Mouse (Mus musculus): Measurements from ENCODE around the gene Etnppl. TPM values are rescaled to one million over a fixed set of nuclear protein-coding genes. Genes with fewer than 3 reads are reported as not detected.

Etnppl gene
- total and polyA plus RNA-seq, 3 experiments = not detected

DNA sequence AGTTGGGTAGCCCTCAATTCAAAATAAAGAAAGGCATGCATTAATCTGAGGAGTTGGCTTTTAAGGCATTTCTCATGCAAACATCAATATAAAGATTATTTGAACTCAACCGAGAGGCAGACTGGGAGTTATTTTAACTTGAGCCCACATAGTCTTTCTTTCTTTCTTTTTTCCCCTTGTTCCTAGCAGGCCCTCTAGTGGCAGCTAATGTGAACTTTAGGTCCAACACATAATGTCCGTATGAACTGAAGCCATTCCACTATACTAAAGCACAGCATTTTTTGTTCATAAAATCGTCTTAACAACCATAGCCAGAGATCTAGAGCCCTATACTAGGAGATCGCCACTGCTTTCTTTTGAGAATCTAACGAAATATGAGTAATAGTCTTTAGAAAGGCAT lies 42.6 kb upstream of the Etnppl start:
- peak; percentile 34 for DNase-seq (ENCODE audit: low read depth, low spot score)
- no peak overlapping the region for H3K4me3 ChIP-seq (ENCODE audit: control insufficient read depth in 1 of 2, insufficient read depth in 1 of 2, low read depth in 2 of 2, low read length in 2 of 2)
- H3K27me3 ChIP-seq (ENCODE audit: control insufficient read depth in 1 of 2, insufficient read depth in 2 of 2, low read length in 2 of 2) = no peaks in the 10 kb centered on the region
- no peaks in the 10 kb centered on the region for H3K4me1 ChIP-seq (ENCODE audit: control insufficient read depth in 1 of 2, insufficient read depth in 2 of 2, low read length in 2 of 2)
- H3K9ac ChIP-seq (ENCODE audit: control insufficient read depth, low read depth, low read length, poor library complexity, severe bottlenecking) = no peak overlapping the region
- no peaks in the 10 kb centered on the region for H3K9me3 ChIP-seq (replicated peaks; ENCODE audit: insufficient read depth, low read length)
- no peak for TF ChIP-seq E2F4 (IDR thresholded peaks at IDR 0.05; ENCODE audit: borderline replicate concordance, low read depth, low read length)
- no peak for TF ChIP-seq MAX (IDR thresholded peaks at IDR 0.05; ENCODE audit: low read length)
- peak in 2 of 3 experiments; percentile 38 to 56; a peak in 4 of 6 replicates for TF ChIP-seq CTCF (IDR thresholded peaks at IDR 0.05 in 2 of 3, conservative IDR thresholded peaks at IDR 0.05 in 1 of 3; ENCODE audit: control insufficient read depth in 1 of 3, insufficient read depth in 1 of 3, low read depth in 2 of 3, low read length in 3 of 3, poor library complexity in 1 of 3, severe bottlenecking in 1 of 3)
- no peak for TF ChIP-seq MAZ (IDR thresholded peaks at IDR 0.05; ENCODE audit: low read depth, low read length)
- TF ChIP-seq SMC3 (IDR thresholded peaks at IDR 0.05; ENCODE audit: low read depth, low read length) = peak; percentile 49
- TF ChIP-seq POLR2A (IDR thresholded peaks at IDR 0.05; ENCODE audit: control insufficient read depth in 1 of 2, insufficient read depth in 1 of 2, low read depth in 1 of 2, low read length in 2 of 2, poor library complexity in 1 of 2) = no peak
- TF ChIP-seq SIN3A (IDR thresholded peaks at IDR 0.05; ENCODE audit: low read length) = no peak
- no peak for TF ChIP-seq ETS1 (IDR thresholded peaks at IDR 0.05; ENCODE audit: low read depth, low read length)
- peak; percentile 42 for TF ChIP-seq RAD21 (IDR thresholded peaks at IDR 0.05; ENCODE audit: low read depth, low read length)
- no peak for TF ChIP-seq USF1 (IDR thresholded peaks at IDR 0.05; ENCODE audit: low read depth, low read length)
- H3K79me2 ChIP-seq (ENCODE audit: control insufficient read depth, insufficient read depth, low read length, poor library complexity) = no peaks in the 10 kb centered on the region
- H3K27ac ChIP-seq (ENCODE audit: control insufficient read depth, low read depth, low read length) = no peak overlapping the region
- H3K36me3 ChIP-seq (ENCODE audit: control insufficient read depth in 1 of 2, insufficient read depth in 2 of 2, low read length in 2 of 2) = no peaks in the 10 kb centered on the region

DNA sequence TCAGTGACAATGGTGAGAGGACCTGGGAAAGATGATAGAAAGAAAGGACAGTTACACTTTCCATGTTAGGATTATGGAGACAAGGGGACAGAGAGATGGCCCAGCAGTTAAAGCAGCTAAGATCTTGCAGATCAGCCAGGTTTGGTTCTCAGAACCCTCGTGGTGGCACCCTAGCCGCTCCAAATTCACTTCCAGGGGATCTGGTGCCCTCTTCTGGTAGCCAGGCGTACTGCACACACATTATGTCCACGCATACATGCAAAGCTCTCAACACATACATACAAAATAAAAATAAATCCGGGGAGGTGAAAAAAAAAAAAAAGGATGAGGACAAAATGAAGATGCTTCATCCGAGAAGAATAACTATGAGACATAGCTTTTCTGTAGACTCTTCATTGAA lies 40.6 kb upstream of the Etnppl start:
- H3K79me2 ChIP-seq (ENCODE audit: control insufficient read depth, insufficient read depth, low read length, poor library complexity) = no peaks in the 10 kb centered on the region
- peak; percentile 47 for DNase-seq (ENCODE audit: low read depth, low spot score)
- no peak for TF ChIP-seq ZNF384 (IDR thresholded peaks at IDR 0.05; ENCODE audit: low read depth, low read length)
- TF ChIP-seq RAD21 (IDR thresholded peaks at IDR 0.05; ENCODE audit: low read depth, low read length) = peak; percentile 38
- peak; percentile 52 to 66 (median 64) for TF ChIP-seq CTCF (IDR thresholded peaks at IDR 0.05 in 2 of 3, conservative IDR thresholded peaks at IDR 0.05 in 1 of 3; ENCODE audit: control insufficient read depth in 1 of 3, insufficient read depth in 1 of 3, low read depth in 2 of 3, low read length in 3 of 3, poor library complexity in 1 of 3, severe bottlenecking in 1 of 3)
- peak; percentile 38; the same call in 1 of the 2 replicates for TF ChIP-seq SMC3 (IDR thresholded peaks at IDR 0.05; ENCODE audit: low read depth, low read length)

DNA sequence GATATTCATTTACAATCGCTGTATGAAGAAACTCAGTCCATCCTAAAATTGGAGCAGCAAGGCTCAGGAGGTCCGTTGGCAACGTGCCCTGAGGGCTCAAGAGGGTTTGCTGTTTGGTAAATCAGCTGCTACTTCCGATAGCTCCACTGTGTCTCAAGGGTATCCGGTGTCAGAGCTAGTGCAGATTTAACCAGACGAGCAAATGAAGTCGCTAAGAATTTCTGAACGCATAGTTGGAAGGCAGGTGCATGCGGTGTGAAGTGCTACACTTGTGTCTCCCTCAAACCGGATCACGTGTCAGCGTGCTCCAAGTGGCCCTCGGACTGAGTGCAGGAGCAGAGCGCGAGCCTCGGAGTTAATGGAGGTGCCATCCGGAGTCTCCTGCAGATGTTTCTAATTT lies 37.7 kb upstream of the Etnppl start:
- H3K9me3 ChIP-seq (replicated peaks; ENCODE audit: insufficient read depth, low read length) = no peaks in the 10 kb centered on the region
- TF ChIP-seq ZNF384 (IDR thresholded peaks at IDR 0.05; ENCODE audit: low read depth, low read length) (no peak), TBP (IDR thresholded peaks at IDR 0.05; ENCODE audit: low read depth, low read length) (no peak), UBTF (IDR thresholded peaks at IDR 0.05; ENCODE audit: borderline replicate concordance, insufficient read depth, low read depth, low read length) (no peak), MYC (IDR thresholded peaks at IDR 0.05; ENCODE audit: low read depth, low read length) (no peak), JUND (IDR thresholded peaks at IDR 0.05; ENCODE audit: low read depth, low read length) (no peak), POLR2A (IDR thresholded peaks at IDR 0.05; ENCODE audit: control insufficient read depth in 1 of 2, insufficient read depth in 1 of 2, low read depth in 1 of 2, low read length in 2 of 2, poor library complexity in 1 of 2) (no peak), TCF12 (IDR thresholded peaks at IDR 0.05; ENCODE audit: low read depth, low read length) (no peak), MAZ (IDR thresholded peaks at IDR 0.05; ENCODE audit: low read depth, low read length) (no peak), ZC3H11A (IDR thresholded peaks at IDR 0.05; ENCODE audit: low read depth, low read length) (no peak), POLR2AphosphoS5 (IDR thresholded peaks at IDR 0.05; ENCODE audit: borderline replicate concordance, low read depth, low read length) (no peak), RAD21 (IDR thresholded peaks at IDR 0.05; ENCODE audit: low read depth, low read length) (no peak)
- no peaks in the 10 kb centered on the region for H3K27me3 ChIP-seq (ENCODE audit: control insufficient read depth in 1 of 2, insufficient read depth in 2 of 2, low read length in 2 of 2)
- no peak overlapping the region for H3K4me3 ChIP-seq (ENCODE audit: control insufficient read depth in 1 of 2, insufficient read depth in 1 of 2, low read depth in 2 of 2, low read length in 2 of 2)
- no peak for DNase-seq (ENCODE audit: low read depth, low spot score)
- no peaks in the 10 kb centered on the region for H3K4me1 ChIP-seq (ENCODE audit: control insufficient read depth in 1 of 2, insufficient read depth in 2 of 2, low read length in 2 of 2)
- H3K36me3 ChIP-seq (ENCODE audit: control insufficient read depth in 1 of 2, insufficient read depth in 2 of 2, low read length in 2 of 2) = no peaks in the 10 kb centered on the region
- no peaks in the 10 kb centered on the region for H3K79me2 ChIP-seq (ENCODE audit: control insufficient read depth, insufficient read depth, low read length, poor library complexity)
- no peak overlapping the region for H3K9ac ChIP-seq (ENCODE audit: control insufficient read depth, low read depth, low read length, poor library complexity, severe bottlenecking)
- no peak overlapping the region for H3K27ac ChIP-seq (ENCODE audit: control insufficient read depth, low read depth, low read length)

More for the DNA sequence above, 40.6 kb upstream of the Etnppl start:
- Histone ChIP-seq H3K4me3 (ENCODE audit: control insufficient read depth in 1 of 2, insufficient read depth in 1 of 2, low read depth in 2 of 2, low read length in 2 of 2) (no peak overlapping the region), H3K27ac (ENCODE audit: control insufficient read depth, low read depth, low read length) (no peak overlapping the region), H3K9ac (ENCODE audit: control insufficient read depth, low read depth, low read length, poor library complexity, severe bottlenecking) (no peak overlapping the region), H3K4me1 (ENCODE audit: control insufficient read depth in 1 of 2, insufficient read depth in 2 of 2, low read length in 2 of 2) (no peaks in the 10 kb centered on the region), H3K9me3 (replicated peaks; ENCODE audit: insufficient read depth, low read length) (no peaks in the 10 kb centered on the region), H3K36me3 (ENCODE audit: control insufficient read depth in 1 of 2, insufficient read depth in 2 of 2, low read length in 2 of 2) (no peaks in the 10 kb centered on the region), H3K27me3 (ENCODE audit: control insufficient read depth in 1 of 2, insufficient read depth in 2 of 2, low read length in 2 of 2) (no peaks in the 10 kb centered on the region)
